Mouse (Mus musculus) T-helper 17 cell (primary cell): ENCODE results near the gene Vmn2r78.
"Not testable (repeated sequence)": the region's sequence is repeated elsewhere in the genome, so short reads cannot be mapped to it uniquely, and the experiment has no call there.

Source experiments
- in situ Hi-C, 2 experiments: fragments of 300-600 bp; cut with MboI, MseI; formaldehyde crosslinking; loops; 1 replicate in 1 of 2; 2 replicates in 1 of 2; pipeline ENCODE4 v1.15.1; 2025; ENCODE audit warnings: high pct_unique_total_duplicates in 2 of 2

Vmn2r78 gene

GRCm38 (mm10) chr7:86914794-86915193 lies at the start of gene Vmn2r78:
TSS of gene Vmn2r78 (plus strand) at chr7:86915094.
- in situ Hi-C loops, result not testable (repeated sequence)

- in situ Hi-C loops, result no loop called here
Observed at GRCm38 (mm10) chr7:86889470-86890469, 25.1 kb upstream of the Vmn2r78 start.

GRCm38 (mm10) chr7:86937288-86937687 lies 22.4 kb downstream of the Vmn2r78 start:
- in situ Hi-C loops, result no loop called here

- in situ Hi-C loops, result no loop called here
Observed at GRCm38 (mm10) chr7:86994700-86995099, 79.8 kb downstream of the Vmn2r78 start.

- in situ Hi-C loops, result not testable (repeated sequence)
Observed at GRCm38 (mm10) chr7:86995815-86996214, 80.9 kb downstream of the Vmn2r78 start, which contains the start of gene Vmn2r79. TSS of gene Vmn2r79 (plus strand) at chr7:86996115.
